Mouse (Mus musculus) limb, embryonic 14.5 days (tissue): ENCODE data around the gene Sned1. TPM values are rescaled to one million over a fixed set of nuclear protein-coding genes. Genes with fewer than 3 reads are reported as not detected.
A peak's percentile ranks its signal among the peaks of the same experiment; 100 is the strongest.

ENCODE experiments used
- ATAC-seq: fragments of 200-750 bp; cut with Nextera tagmentation; 2 replicates; pipeline ENCODE4 v1.8.0; 2017; ENCODE audit warnings: low read depth, moderate number of reproducible peaks, moderate TSS enrichment; ENCODE audit not compliant: low FRiP score
- DNase-seq: peaks from one replicate; pipeline ENCODE4 v3.0.0-alpha.2; 2015; ENCODE audit warnings: low spot score
- H3K27ac ChIP-seq: fragments of 300-500 bp; sonication (generic); replicated peaks from 2 replicates; pipeline ENCODE4 v1.5.1; 2014; ENCODE audit warnings: low read depth, mild to moderate bottlenecking, low read length, moderate library complexity, mixed read lengths
- H3K27me3 ChIP-seq: fragments of 300-500 bp; sonication (generic); 2 replicates; pipeline ENCODE4 v1.6.1; 2014; ENCODE audit warnings: low read length, mixed read lengths; ENCODE audit not compliant: control insufficient read depth, insufficient read depth
- H3K36me3 ChIP-seq: fragments of 300-500 bp; sonication (generic); 2 replicates; pipeline ENCODE4 v1.6.1; 2014; ENCODE audit warnings: mild to moderate bottlenecking, low read length, moderate library complexity, mixed read lengths; ENCODE audit not compliant: control insufficient read depth, insufficient read depth
- H3K4me1 ChIP-seq: fragments of 300-500 bp; sonication (generic); 2 replicates; pipeline ENCODE4 v1.6.1; 2014; ENCODE audit warnings: antibody characterized with exemption, low read length, mixed read lengths; ENCODE audit not compliant: control insufficient read depth, insufficient read depth
- H3K4me2 ChIP-seq: fragments of 300-500 bp; sonication (generic); replicated peaks from 2 replicates; pipeline ENCODE4 v1.6.1; 2014; ENCODE audit warnings: low read depth, mild to moderate bottlenecking, low read length, moderate library complexity; ENCODE audit not compliant: severe bottlenecking
- H3K4me3 ChIP-seq: fragments of 300-500 bp; sonication (generic); replicated peaks from 2 replicates; pipeline ENCODE4 v1.5.1; 2014; ENCODE audit warnings: low read length
- H3K9ac ChIP-seq: fragments of 300-500 bp; sonication (generic); 2 replicates; pipeline ENCODE4 v1.6.1; 2014; ENCODE audit warnings: mild to moderate bottlenecking, low read depth, low read length, moderate library complexity; ENCODE audit not compliant: severe bottlenecking
- H3K9me3 ChIP-seq: fragments of 300-500 bp; sonication (generic); 2 replicates; pipeline ENCODE4 v1.6.1; 2016; ENCODE audit warnings: low read length; ENCODE audit not compliant: control insufficient read depth
- POLR2A ChIP-seq: fragments of 200-500 bp; IDR thresholded peaks from 2 replicates; pipeline ENCODE4 v1.8.0; 2012; ENCODE audit warnings: inconsistent platforms, mild to moderate bottlenecking, moderate library complexity, borderline replicate concordance; ENCODE audit not compliant: insufficient read depth, insufficient read length; ENCODE audit errors: extremely low read depth
- WGBS: fragments of 180-500 bp; shearing (Covaris S2); extraction: QIAGEN DNeasy Blood & Tissue Kit; methylation state at CpG from one replicate; pipeline ENCODE4 v1.1.7; 2014; 5-methylcytosine and 5-hydroxymethylcytosine counted together
- polyA plus RNA-seq, 2 experiments: library from polyadenylated mRNA; depleted of rRNA in 1 of 2; stranded (reverse) in 1 of 2; unstranded in 1 of 2; fragments of >200 nt; fragmentation: Nextera tagmentation in 1 of 2; extraction: Ambion mirVana in 1 of 2; gene quantifications; 2 replicates each; pipeline versions ENCODE4 v1.2.1 to v1.2.3; 2012 to 2014

Gene Sned1
- polyA plus RNA-seq, 2 experiments, result 20.6 to 52.0 TPM

DNA sequence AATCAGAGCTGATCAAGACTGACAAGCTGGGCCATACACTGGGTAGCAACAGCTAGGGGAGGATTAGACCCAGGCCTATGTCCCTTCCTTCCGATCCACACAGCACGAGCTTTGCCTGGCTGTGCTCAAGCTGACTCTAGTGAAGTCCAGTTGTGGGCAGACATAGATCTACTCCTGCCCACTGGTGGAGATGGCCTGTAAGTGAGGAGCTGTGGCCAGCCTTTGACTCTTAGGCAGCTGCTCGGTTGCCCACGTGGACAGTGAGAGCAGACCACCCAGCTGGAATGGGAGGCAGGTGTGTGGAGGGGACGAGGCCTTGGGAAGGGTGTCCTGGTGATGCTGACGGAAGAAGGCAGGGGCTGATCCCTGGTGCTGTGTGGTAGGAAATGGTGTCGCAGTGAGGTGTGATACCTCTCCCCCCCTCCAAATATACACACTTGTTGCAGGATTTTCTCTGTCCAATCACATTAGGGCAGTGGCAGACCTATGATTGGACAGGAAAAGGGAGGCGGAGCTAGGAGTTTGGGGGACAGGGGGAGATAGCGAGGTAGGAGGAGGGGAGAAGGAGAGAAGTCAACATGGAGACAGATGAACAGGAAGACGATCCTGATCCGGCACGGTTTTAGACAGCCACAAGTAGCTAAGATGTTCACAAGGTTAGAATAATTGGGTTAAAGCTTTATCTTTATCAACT lies 29.2 kb upstream of the Sned1 start:
- no peak; the same call in 1 of the 2 replicates for ATAC-seq
- Histone ChIP-seq H3K27me3 (no peaks in the 10 kb centered on the region), H3K4me1 (peaks cover 31% of the 10 kb centered on the region), H3K9me3 (no peaks in the 10 kb centered on the region), H3K4me2 (no peak overlapping the region), H3K36me3 (no peaks in the 10 kb centered on the region), H3K27ac (no peak overlapping the region), H3K4me3 (no peak overlapping the region), H3K9ac (no peak overlapping the region)
- 57% methylated on average over 12 of the region's 12 CpGs for WGBS
- no peak for DNase-seq
- TF ChIP-seq POLR2A, result no peak

GRCm38 (mm10) chr1:93207536-93208064 lies 28.0 kb upstream of the Sned1 start:
- DNase-seq (no peak), ATAC-seq (no peak)
- no peak overlapping the region for H3K4me2 ChIP-seq
- no peak overlapping the region for H3K27ac ChIP-seq
- WGBS, result 79% methylated on average over 4 of the region's 4 CpGs
- no peaks in the 10 kb centered on the region for H3K36me3 ChIP-seq
- H3K9ac ChIP-seq, result no peak overlapping the region
- TF ChIP-seq POLR2A, result no peak
- peaks cover 38% of the 10 kb centered on the region for H3K4me1 ChIP-seq
- H3K9me3 ChIP-seq, result no peaks in the 10 kb centered on the region
- no peaks in the 10 kb centered on the region for H3K27me3 ChIP-seq
- H3K4me3 ChIP-seq, result no peak overlapping the region

- Histone ChIP-seq H3K36me3 (no peaks in the 10 kb centered on the region), H3K9ac (no peak overlapping the region), H3K27me3 (no peaks in the 10 kb centered on the region), H3K4me2 (no peak overlapping the region), H3K4me3 (no peak overlapping the region), H3K9me3 (no peaks in the 10 kb centered on the region), H3K27ac (peak overlapping the region; percentile 73), H3K4me1 (peaks cover 52% of the 10 kb centered on the region)
- ATAC-seq, result peak; percentile 54
- 19% methylated on average over 9 of the region's 9 CpGs for WGBS
- no peak for TF ChIP-seq POLR2A
- peak; percentile 58 for DNase-seq
Measured at GRCm38 (mm10) chr1:93210213-93210641, 25.4 kb upstream of the Sned1 start.

DNA sequence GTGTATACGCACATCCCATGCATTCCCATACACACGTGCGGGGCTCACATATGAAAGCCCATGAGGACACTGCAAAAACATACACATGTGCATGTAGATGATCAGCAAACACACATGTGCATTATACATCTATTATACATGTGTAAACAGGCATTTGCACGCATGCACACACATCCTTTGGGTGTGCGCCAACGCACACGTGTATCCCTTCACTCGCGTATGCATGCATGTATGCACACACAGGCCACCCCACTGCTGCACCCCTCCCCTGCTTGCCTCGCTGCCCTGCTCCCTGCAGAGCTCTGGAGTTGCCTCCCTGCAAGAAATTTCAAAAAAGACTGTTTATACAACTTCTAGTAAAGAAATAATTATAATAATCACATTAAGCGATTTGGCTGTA lies 24.6 kb upstream of the Sned1 start:
- TF ChIP-seq POLR2A, result no peak
- ATAC-seq (no peak), DNase-seq (no peak)
- Histone ChIP-seq H3K27me3 (no peaks in the 10 kb centered on the region), H3K9ac (no peak overlapping the region), H3K9me3 (no peaks in the 10 kb centered on the region), H3K36me3 (no peaks in the 10 kb centered on the region), H3K4me3 (no peak overlapping the region), H3K27ac (peak overlapping the region; percentile 73), H3K4me1 (peaks cover 59% of the 10 kb centered on the region), H3K4me2 (no peak overlapping the region)
- 71% methylated on average over 11 of the region's 11 CpGs for WGBS

DNA sequence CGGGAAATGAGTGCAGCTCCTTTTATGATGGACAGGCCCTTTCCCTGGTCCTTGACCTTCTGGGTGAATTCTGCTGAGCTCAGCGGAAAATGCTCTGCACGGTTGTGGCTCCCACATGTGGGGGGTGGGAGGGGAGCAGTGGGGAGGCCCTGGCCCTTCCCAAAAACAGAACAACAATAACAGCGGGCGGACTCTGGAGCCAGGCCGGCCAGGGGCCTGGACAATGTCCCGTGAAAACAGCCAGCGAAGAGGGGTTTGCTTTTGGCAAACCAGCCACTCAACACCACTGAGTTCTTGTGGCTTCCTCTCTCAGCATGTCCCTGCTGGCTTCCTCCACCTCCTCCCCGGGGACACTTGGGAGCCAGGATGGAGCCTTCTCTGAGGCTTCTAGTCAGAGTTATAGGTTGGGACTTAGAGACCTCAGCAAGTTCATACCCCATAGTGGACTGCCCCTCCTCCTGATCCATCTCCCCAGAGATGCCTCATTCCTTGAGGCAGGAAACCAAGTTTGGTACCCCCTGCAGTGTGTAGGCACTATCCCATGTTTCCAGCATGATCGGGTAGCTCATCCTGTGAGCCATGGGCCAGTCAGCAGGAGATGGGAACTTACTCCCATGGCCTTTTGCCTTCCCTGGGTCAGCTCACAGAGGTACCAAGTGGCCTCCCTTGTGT lies 24.0 kb upstream of the Sned1 start:
- Histone ChIP-seq H3K4me3 (no peak overlapping the region), H3K4me2 (no peak overlapping the region), H3K9ac (no peak overlapping the region), H3K9me3 (no peaks in the 10 kb centered on the region), H3K36me3 (no peaks in the 10 kb centered on the region), H3K4me1 (peaks cover 65% of the 10 kb centered on the region), H3K27me3 (no peaks in the 10 kb centered on the region), H3K27ac (peak overlapping the region; percentile 73; the same call in 1 of the 2 replicates)
- 47% methylated on average over 10 of the region's 10 CpGs for WGBS
- ATAC-seq (no peak), DNase-seq (peak; percentile 25)
- TF ChIP-seq POLR2A, result no peak
